Comparison of ENCODE assay signal across 23 mouse cellular contexts in genomic region chr11:71929716-71930488, GRCm38 (mm10).
DNase-seq lines count a peak whose midpoint lies in the region; ATAC-seq lines count a peak whose summit lies in the region.
"Had no signal": no experiment of that assay in that cellular context is flagged by ENCODE, and none has a peak within 500 bp of the region (broad histone marks: within the 10 kb centered on the region; RNA-seq: fewer than 3 reads in every experiment).

No protein-coding gene starts in this region.

- DNase-seq in cerebellum, postnatal 10 days: peak; percentile 42 to 45
- DNase-seq in cerebellum, postnatal 4 days (ENCODE audit: low spot score in 2 of 2): no peak
- DNase-seq in layer of hippocampus, adult 9-11 months: peak; percentile 61
- no peak for DNase-seq in layer of hippocampus, postnatal 25 days (ENCODE audit: extremely low spot score in 1 of 2, low spot score in 1 of 2)
- peak; percentile 36 to 74 for DNase-seq in left cerebral cortex, postnatal 14 days (ENCODE audit: low spot score in 2 of 2)
- peak; percentile 68 for DNase-seq in telencephalon, adult 2 months (ENCODE audit: low read depth, low spot score)
- DNase-seq in midbrain, embryonic 14.5 days: no peak
- DNase-seq: adrenal gland, adult 2 months; cerebellum, adult 18-20 months; gastrocnemius, adult 2 months; heart, adult 11 months; heart, postnatal 36 days; kidney, adult 11 months; kidney, postnatal 25 days; lung, adult 18-20 months; thymus, postnatal 14 days had no signal

- no peak overlapping the region for H3K9ac ChIP-seq in midbrain, embryonic 14.5 days (replicated peaks; ENCODE audit: low read length)
- H3K9ac ChIP-seq: embryonic facial prominence, embryonic 12.5 days; heart, embryonic 13.5 days; hindbrain, embryonic 15.5 days; neural tube, embryonic 12.5 days had no signal

- no peaks in the 10 kb centered on the region for H3K27me3 ChIP-seq in midbrain, embryonic 14.5 days (ENCODE audit: control insufficient read depth, insufficient read depth, low read length)
- H3K27me3 ChIP-seq: embryonic facial prominence, embryonic 12.5 days; heart, embryonic 13.5 days; hindbrain, embryonic 15.5 days; neural tube, embryonic 12.5 days had no signal

- no peak overlapping the region for H3K4me2 ChIP-seq in midbrain, embryonic 14.5 days (ENCODE audit: low read length)
- H3K4me2 ChIP-seq: embryonic facial prominence, embryonic 12.5 days; heart, embryonic 13.5 days; hindbrain, embryonic 15.5 days; neural tube, embryonic 12.5 days had no signal

- ATAC-seq in activated CD4-positive, CD25-positive, alpha-beta regulatory T cell, adult 4 months: no peak
- ATAC-seq in midbrain, embryonic 14.5 days (ENCODE audit: low FRiP score, low TSS enrichment): no peak
- ATAC-seq: CD4-positive, CD25-positive, alpha-beta regulatory T cell, adult 4 months had no signal

- intact Hi-C loops in left cerebral cortex, postnatal 14 days (cut with DNase I): no loop called here

- no peak overlapping the region for H3K4me3 ChIP-seq in midbrain, embryonic 14.5 days (replicated peaks; ENCODE audit: low read depth, low read length)
- H3K4me3 ChIP-seq: embryonic facial prominence, embryonic 12.5 days; gastrocnemius, adult 2 months; heart, embryonic 13.5 days; hindbrain, embryonic 15.5 days; neural tube, embryonic 12.5 days had no signal

- H3K4me1 ChIP-seq in midbrain, embryonic 14.5 days (ENCODE audit: control insufficient read depth, insufficient read depth, low read length): no peaks in the 10 kb centered on the region
- H3K4me1 ChIP-seq: embryonic facial prominence, embryonic 12.5 days; heart, embryonic 13.5 days; hindbrain, embryonic 15.5 days; neural tube, embryonic 12.5 days had no signal

- H3K9me3 ChIP-seq in midbrain, embryonic 14.5 days (ENCODE audit: control insufficient read depth, low read length): no peaks in the 10 kb centered on the region
- H3K9me3 ChIP-seq: heart, embryonic 13.5 days; hindbrain, embryonic 15.5 days; neural tube, embryonic 12.5 days had no signal

- H3K36me3 ChIP-seq in midbrain, embryonic 14.5 days (ENCODE audit: control insufficient read depth, insufficient read depth, low read length): no peaks in the 10 kb centered on the region
- H3K36me3 ChIP-seq: embryonic facial prominence, embryonic 12.5 days; G1E; heart, embryonic 13.5 days; hindbrain, embryonic 15.5 days; neural tube, embryonic 12.5 days had no signal

- no peak overlapping the region for H3K27ac ChIP-seq in midbrain, embryonic 14.5 days (replicated peaks; ENCODE audit: low read depth, low read length)
- H3K27ac ChIP-seq: embryonic facial prominence, embryonic 12.5 days; gastrocnemius, adult 2 months; heart, embryonic 13.5 days; hindbrain, embryonic 15.5 days; neural tube, embryonic 12.5 days had no signal

- 83% methylated on average over 7 of the region's 7 CpGs for WGBS in midbrain, embryonic 14.5 days

Comparison
In these comparisons a context has a peak if more than half of its experiments do, and no peak if none do; other contexts are left out.
1. DNase-seq: peak in cerebellum, postnatal 10 days (2 of 2), layer of hippocampus, adult 9-11 months (single experiment), left cerebral cortex, postnatal 14 days (2 of 2) and telencephalon, adult 2 months (single experiment); none in cerebellum, postnatal 4 days (0 of 2), layer of hippocampus, postnatal 25 days (0 of 2) and midbrain, embryonic 14.5 days (single experiment).